Mouse (Mus musculus) G1E (cell line): ENCODE measurements around the gene Stn1. TPM values are rescaled to one million over a fixed set of nuclear protein-coding genes. Genes with fewer than 3 reads are reported as not detected.

Experiments used
- ATAC-seq: 2 replicates; pipeline ENCODE4 v1.8.0; 2016; ENCODE audit warnings: mild to moderate bottlenecking; ENCODE audit not compliant: insufficient number of reproducible peaks, poor library complexity, low FRiP score, severe bottlenecking; ENCODE audit errors: extremely low read depth
- DNase-seq: peaks from one replicate; pipeline ENCODE4 v3.0.0; 2012; ENCODE audit warnings: low spot score
- H3K27me3 ChIP-seq: 2 replicates; pipeline ENCODE4 v1.6.1; 2012; ENCODE audit warnings: mild to moderate bottlenecking, low read length, inconsistent platforms; ENCODE audit not compliant: insufficient read depth
- H3K36me3 ChIP-seq: replicated peaks from 2 replicates; pipeline ENCODE3; 2012; ENCODE audit warnings: mild to moderate bottlenecking, inconsistent platforms
- H3K4me1 ChIP-seq: 2 replicates; pipeline ENCODE4 v1.6.1; 2012; ENCODE audit warnings: low read depth, low read length, inconsistent platforms, mixed read lengths; ENCODE audit not compliant: insufficient read depth
- H3K4me3 ChIP-seq: 2 replicates; pipeline ENCODE4 v1.5.1; 2012; ENCODE audit warnings: low read depth, mild to moderate bottlenecking, inconsistent platforms, low read length, moderate library complexity, mixed read lengths
- H3K9me3 ChIP-seq: replicated peaks from 2 replicates; pipeline ENCODE4 v1.6.1; 2012; ENCODE audit warnings: inconsistent platforms
- CTCF ChIP-seq: IDR thresholded peaks from 2 replicates; pipeline ENCODE4 v1.5.1; 2012; ENCODE audit warnings: low read depth, low read length, inconsistent platforms, mixed read lengths
- GATA1 ChIP-seq: IDR thresholded peaks from 2 replicates; pipeline ENCODE4 v1.6.1; 2012; ENCODE audit warnings: borderline replicate concordance, low read length, inconsistent platforms, mixed read lengths
- GATA2 ChIP-seq: IDR thresholded peaks from 2 replicates; pipeline ENCODE4 v1.6.1; 2012; ENCODE audit warnings: low read depth, low read length, inconsistent platforms, borderline replicate concordance
- POLR2AphosphoS5 ChIP-seq: IDR thresholded peaks from 2 replicates; pipeline ENCODE4 v1.6.1; 2012; ENCODE audit warnings: low read depth, low read length, inconsistent platforms; ENCODE audit not compliant: insufficient replicate concordance
- TAL1 ChIP-seq: conservative IDR thresholded peaks from 2 replicates; pipeline ENCODE4 v1.6.1; 2012; ENCODE audit warnings: low read depth, low read length, inconsistent platforms, mixed read lengths
- polyA plus RNA-seq: library from polyadenylated mRNA; stranded (reverse); fragments of >175 nt; gene quantifications from 2 replicates; pipeline ENCODE4 v1.2.3, GENCODE M21; 2012
- total RNA-seq, 2 experiments: library from RNA; stranded (forward) in 1 of 2; stranded (reverse) in 1 of 2; fragments of 200-1000 nt in 1 of 2; fragments of >200 nt in 1 of 2; fragmentation: Nextera tagmentation in 1 of 2; gene quantifications; 2 replicates each; pipeline ENCODE4 v1.2.3; 2014 to 2017

Stn1 gene
- total and polyA plus RNA-seq, 3 experiments: 7.7 to 26.9 (median 19.7) TPM

- no peak overlapping the region for H3K4me3 ChIP-seq
- H3K9me3 ChIP-seq: no peaks in the 10 kb centered on the region
- peaks cover 35% of the 10 kb centered on the region for H3K4me1 ChIP-seq
- no peak for DNase-seq
- TF ChIP-seq POLR2AphosphoS5 (no peak), GATA1 (no peak), TAL1 (no peak), CTCF (no peak), GATA2 (no peak)
- peaks cover 82% of the 10 kb centered on the region for H3K36me3 ChIP-seq
- no peaks in the 10 kb centered on the region for H3K27me3 ChIP-seq
- no peak for ATAC-seq
Measured at GRCm38 (mm10) chr19:47524905-47525304, 12.4 kb downstream of the Stn1 start.

DNA sequence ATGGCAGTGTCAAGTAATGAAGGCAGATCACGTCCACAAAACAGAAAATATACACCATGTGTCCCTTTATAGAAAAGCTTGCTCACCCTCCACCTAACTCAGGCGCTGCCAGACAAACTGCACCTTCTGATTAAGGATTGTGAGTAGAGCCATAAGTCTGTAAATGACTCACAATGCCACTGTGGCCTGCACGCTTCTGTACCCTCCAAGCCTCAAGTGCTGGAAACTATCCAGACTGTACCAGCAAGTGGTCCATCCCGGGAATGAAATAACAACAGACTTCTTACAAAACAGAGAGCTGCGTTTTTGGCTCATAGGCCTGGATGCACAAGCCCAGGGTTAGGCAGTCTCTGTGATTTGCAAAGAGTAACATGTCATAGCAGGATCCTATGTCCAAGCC lies 15.9 kb downstream of the Stn1 start:
- no peak for TF ChIP-seq TAL1
- TF ChIP-seq POLR2AphosphoS5: no peak
- TF ChIP-seq CTCF: no peak
- no peak for TF ChIP-seq GATA2
- TF ChIP-seq GATA1: no peak
- Histone ChIP-seq H3K27me3 (no peaks in the 10 kb centered on the region), H3K9me3 (no peaks in the 10 kb centered on the region), H3K36me3 (peaks cover 55% of the 10 kb centered on the region), H3K4me1 (peaks cover 48% of the 10 kb centered on the region), H3K4me3 (no peak overlapping the region)
- DNase-seq (no peak), ATAC-seq (no peak)

- Histone ChIP-seq H3K4me3 (peak overlapping the region; percentile 65; the same call in 1 of the 2 replicates), H3K27me3 (no peaks in the 10 kb centered on the region), H3K36me3 (peaks cover 64% of the 10 kb centered on the region), H3K9me3 (no peaks in the 10 kb centered on the region), H3K4me1 (peaks cover 63% of the 10 kb centered on the region)
- 0 out of 2 replicates have a peak, but pooled peaks have one; percentile 4 for ATAC-seq
- DNase-seq: no peak
- no peak for TF ChIP-seq CTCF
- TF ChIP-seq GATA1: no peak
- no peak for TF ChIP-seq POLR2AphosphoS5
Measured at GRCm38 (mm10) chr19:47519163-47519893, 18.0 kb downstream of the Stn1 start.

DNA sequence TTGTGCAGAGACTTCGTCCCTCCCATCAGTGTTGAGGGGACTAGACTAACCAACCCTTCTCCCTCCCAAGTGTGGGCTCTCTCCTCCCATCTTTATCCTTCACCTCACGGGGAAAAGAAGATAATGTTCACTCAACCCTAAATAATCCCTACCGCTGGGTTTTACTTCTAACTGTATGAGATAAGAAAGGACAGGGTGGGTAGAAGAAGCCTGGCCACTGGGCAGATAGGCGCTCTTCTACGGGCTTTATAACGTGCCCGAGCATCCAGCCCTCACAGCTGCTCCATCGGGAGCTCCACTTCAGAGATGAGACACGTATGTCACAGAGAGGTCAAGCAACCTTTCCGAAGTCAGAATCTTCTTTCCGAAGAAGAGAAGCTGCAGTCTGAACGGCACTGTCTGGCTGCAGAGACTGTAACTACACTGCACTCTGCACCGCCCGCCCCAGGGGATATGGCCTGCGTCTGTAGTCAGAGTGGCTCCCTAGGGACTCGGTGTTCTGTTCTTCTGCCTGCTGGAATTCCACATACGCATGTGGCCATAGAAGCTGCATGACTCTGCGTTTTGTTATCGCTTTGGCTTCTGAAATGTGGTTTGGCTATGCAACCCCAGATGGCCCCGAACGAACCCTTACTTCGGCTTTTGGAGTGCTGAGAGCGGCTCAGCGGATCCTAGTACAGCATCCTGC lies 18.7 kb downstream of the Stn1 start:
- H3K27me3 ChIP-seq: no peaks in the 10 kb centered on the region
- ATAC-seq: peak; percentile 79
- peaks cover 63% of the 10 kb centered on the region for H3K4me1 ChIP-seq
- H3K4me3 ChIP-seq: peak overlapping the region; percentile 65; the same call in 1 of the 2 replicates
- peaks cover 66% of the 10 kb centered on the region for H3K36me3 ChIP-seq
- H3K9me3 ChIP-seq: no peaks in the 10 kb centered on the region
- DNase-seq: peak; percentile 71
- peak; percentile 31; the same call in 1 of the 2 replicates for TF ChIP-seq TAL1
- TF ChIP-seq POLR2AphosphoS5: no peak
- no peak for TF ChIP-seq CTCF
- TF ChIP-seq GATA1: no peak
- TF ChIP-seq GATA2: no peak

DNA sequence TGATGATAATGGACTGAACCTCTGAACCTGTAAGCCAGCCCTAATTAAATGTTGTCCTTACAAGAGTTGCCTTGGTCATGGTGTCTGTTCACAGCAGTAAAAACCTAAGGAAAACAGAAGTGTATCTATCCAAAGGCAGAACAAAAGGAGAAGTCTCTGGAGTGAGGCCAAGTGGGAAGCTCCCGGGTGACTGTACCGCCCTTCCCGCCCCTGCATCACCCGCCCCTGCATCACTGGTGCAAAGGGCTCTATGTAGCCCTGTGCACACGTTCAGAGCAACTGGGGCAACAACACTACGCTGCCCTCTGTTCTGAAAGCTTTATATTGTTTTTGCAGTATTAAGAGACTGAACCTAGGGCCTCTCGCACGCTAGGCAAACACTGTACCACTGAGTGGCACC lies 19.7 kb downstream of the Stn1 start:
- TF ChIP-seq GATA2: no peak
- no peak for TF ChIP-seq POLR2AphosphoS5
- TF ChIP-seq CTCF: no peak
- Histone ChIP-seq H3K27me3 (no peaks in the 10 kb centered on the region), H3K9me3 (no peaks in the 10 kb centered on the region), H3K4me3 (no peak overlapping the region; the same call in 1 of the 2 replicates), H3K4me1 (peaks cover 72% of the 10 kb centered on the region), H3K36me3 (peaks cover 66% of the 10 kb centered on the region)
- ATAC-seq (no peak), DNase-seq (no peak)

GRCm38 (mm10) chr19:47516879-47517278 lies 20.4 kb downstream of the Stn1 start:
- Histone ChIP-seq H3K4me1 (peaks cover 72% of the 10 kb centered on the region), H3K36me3 (peaks cover 66% of the 10 kb centered on the region)
- no peak for DNase-seq

More at GRCm38 (mm10) chr19:47516879-47517278, 20.4 kb downstream of the Stn1 start:
- no peak for ATAC-seq
- H3K4me3 ChIP-seq: no peak overlapping the region
- no peaks in the 10 kb centered on the region for H3K27me3 ChIP-seq
- no peaks in the 10 kb centered on the region for H3K9me3 ChIP-seq
- TF ChIP-seq GATA2 (no peak), TAL1 (no peak), POLR2AphosphoS5 (no peak), GATA1 (no peak), CTCF (no peak)
